Mouse (Mus musculus) G1E-ER4 (cell line): ENCODE results near the gene Krt17. TPM values are rescaled to one million over a fixed set of nuclear protein-coding genes. Genes with fewer than 3 reads are reported as not detected.

Experiments
- GATA1 ChIP-seq: IDR thresholded peaks from one replicate; pipeline ENCODE4 v1.8.0; 2012; ENCODE audit warnings: low read length, inconsistent platforms
- polyA plus RNA-seq: library from polyadenylated mRNA; stranded (reverse); fragments of >175 nt; gene quantifications from 2 replicates; pipeline ENCODE4 v1.2.3, GENCODE M21; 2012

The Krt17 gene
- 0.04 TPM in 1 of 2 replicates, not detected in the other for polyA plus RNA-seq

GRCm38 (mm10) chr11:100260514-100261234 is at the start of gene Krt17:
Gene Krt17 (minus strand): TSS chr11:100261029.
- TF ChIP-seq GATA1: no peak

GRCm38 (mm10) chr11:100307900-100308299 is 47.1 kb upstream of the Krt17 start:
- TF ChIP-seq GATA1: no peak

- no peak for TF ChIP-seq GATA1
These were observed 40.5 kb upstream of the Krt17 start for GRCm38 (mm10) chr11:100301292-100301691.

- TF ChIP-seq GATA1: no peak
These were observed 39.5 kb upstream of the Krt17 start for GRCm38 (mm10) chr11:100300293-100300692.

GRCm38 (mm10) chr11:100298274-100299036 is 37.6 kb upstream of the Krt17 start:
- TF ChIP-seq GATA1: no peak

GRCm38 (mm10) chr11:100297801-100298200 is 37.0 kb upstream of the Krt17 start:
- TF ChIP-seq GATA1: no peak

GRCm38 (mm10) chr11:100295308-100295707 is 34.5 kb upstream of the Krt17 start:
- no peak for TF ChIP-seq GATA1

- no peak for TF ChIP-seq GATA1
These were observed 32.1 kb upstream of the Krt17 start for GRCm38 (mm10) chr11:100292884-100293283.

GRCm38 (mm10) chr11:100290235-100290634 is 29.4 kb upstream of the Krt17 start:
- TF ChIP-seq GATA1: no peak

- no peak for TF ChIP-seq GATA1
These were observed 28.1 kb upstream of the Krt17 start for GRCm38 (mm10) chr11:100288942-100289341.

GRCm38 (mm10) chr11:100287024-100287423 is 26.2 kb upstream of the Krt17 start:
- TF ChIP-seq GATA1: no peak

GRCm38 (mm10) chr11:100284988-100285387 is 24.2 kb upstream of the Krt17 start:
- no peak for TF ChIP-seq GATA1

- no peak for TF ChIP-seq GATA1
These were observed 21.7 kb upstream of the Krt17 start for GRCm38 (mm10) chr11:100282549-100282948.

- TF ChIP-seq GATA1: no peak
These were observed 21.0 kb upstream of the Krt17 start for GRCm38 (mm10) chr11:100281596-100282544.

GRCm38 (mm10) chr11:100278759-100279158 is 17.9 kb upstream of the Krt17 start:
- no peak for TF ChIP-seq GATA1
